8 mouse cellular contexts compared by ENCODE assay signal in the genomic region with DNA sequence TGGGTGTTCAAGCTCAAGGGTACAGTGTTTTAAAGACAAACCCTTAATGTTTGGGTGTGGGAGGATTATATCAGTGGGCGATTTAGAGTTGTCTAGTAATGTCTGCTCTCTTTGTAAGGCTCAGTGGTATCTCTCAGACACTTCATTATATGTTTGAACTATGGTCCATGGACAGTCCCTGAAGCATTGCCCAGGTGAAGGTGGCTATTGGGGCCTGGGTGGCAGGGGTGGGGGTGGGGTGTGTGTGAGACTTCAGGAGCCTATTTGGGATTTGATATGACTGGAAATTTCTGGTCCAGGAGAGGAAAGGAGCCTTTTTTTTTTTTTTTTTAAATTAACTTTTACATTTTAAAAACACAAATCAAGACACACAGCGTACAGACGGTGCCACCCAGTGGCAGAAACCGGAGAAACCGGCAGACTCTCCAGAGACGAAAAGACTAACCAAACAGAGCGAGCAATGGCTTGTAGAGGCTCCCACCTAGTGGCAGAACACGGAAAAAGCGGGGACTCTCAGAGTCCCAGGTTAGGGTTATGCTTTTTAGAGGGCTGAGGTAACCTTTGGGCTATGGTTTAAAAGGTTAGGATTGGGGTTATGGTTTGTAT. TPM values are rescaled to one million over a fixed set of nuclear protein-coding genes. Genes with fewer than 3 reads are reported as not detected.
A peak's percentile ranks its signal among the peaks of the same experiment; 100 is the strongest.
DNase-seq lines count a peak whose midpoint lies in the region; ATAC-seq and TF ChIP-seq lines count a peak whose summit lies in the region.

No protein-coding gene starts in this region.

- ATAC-seq in forebrain, embryonic 12.5 days (ENCODE audit: low FRiP score), result peak; percentile 91
- peak; percentile 85 for ATAC-seq in liver, postnatal 0 days
- peak; percentile 90 for ATAC-seq in neutrophil, adult 5-6 weeks (ENCODE audit: extremely low read depth, insufficient number of reproducible peaks, low FRiP score, poor library complexity, severe bottlenecking)

- intact Hi-C loops in heart, postnatal 14 days (cut with DNase I), result loop anchor here (2.0 to 10.0 kb wide), 4 partner anchors 44 to 244 kb away; no protein-coding TSS in a partner anchor

- no peaks in the 10 kb centered on the region for H3K36me3 ChIP-seq in forebrain, embryonic 12.5 days (replicated peaks)
- H3K36me3 ChIP-seq in liver, postnatal 0 days (replicated peaks; ENCODE audit: insufficient read depth, low read length), result no peaks in the 10 kb centered on the region

- H3K27ac ChIP-seq in forebrain, embryonic 12.5 days, result no peak overlapping the region
- H3K27ac ChIP-seq in liver, postnatal 0 days (ENCODE audit: low read depth), result no peak overlapping the region

- 4% methylated on average over 9 of the region's 9 CpGs for WGBS in forebrain, embryonic 12.5 days
- 3% methylated on average over 9 of the region's 9 CpGs for WGBS in large intestine, adult 2 months
- WGBS in liver, postnatal 0 days (ENCODE audit: insufficient replicate concordance), result 5% methylated on average over 9 of the region's 9 CpGs

- H3K9me3 ChIP-seq in forebrain, embryonic 12.5 days, result no peaks in the 10 kb centered on the region
- H3K9me3 ChIP-seq in liver, postnatal 0 days (ENCODE audit: low read length), result no peaks in the 10 kb centered on the region

- no peak overlapping the region for H3K4me2 ChIP-seq in forebrain, embryonic 12.5 days
- no peak overlapping the region for H3K4me2 ChIP-seq in liver, postnatal 0 days (ENCODE audit: low read depth, low read length)

- peak; percentile 98 for TF ChIP-seq CTCF in brain, embryonic 14.5 days (IDR thresholded peaks at IDR 0.05; ENCODE audit: borderline replicate concordance, extremely low read depth, insufficient read depth, insufficient read length)
- TF ChIP-seq CTCF in liver, postnatal 0 days (IDR thresholded peaks at IDR 0.05; ENCODE audit: low read depth), result peak; percentile 88

- no peak overlapping the region for H3K4me3 ChIP-seq in forebrain, embryonic 12.5 days (replicated peaks)
- H3K4me3 ChIP-seq in liver, postnatal 0 days (ENCODE audit: low read depth, low read length), result no peak overlapping the region

- no peaks in the 10 kb centered on the region for H3K4me1 ChIP-seq in forebrain, embryonic 12.5 days
- no peaks in the 10 kb centered on the region for H3K4me1 ChIP-seq in liver, postnatal 0 days (ENCODE audit: insufficient read depth)

- TF ChIP-seq POLR2A in brain, embryonic 14.5 days (IDR thresholded peaks at IDR 0.05; ENCODE audit: borderline replicate concordance, extremely low read depth, insufficient read depth, insufficient read length, poor library complexity, severe bottlenecking), result no peak

- H3K9ac ChIP-seq in forebrain, embryonic 12.5 days, result no peak overlapping the region
- H3K9ac ChIP-seq in liver, postnatal 0 days (replicated peaks), result no peak overlapping the region

- peak; percentile 93 for DNase-seq in CD4-positive, CD25-positive, alpha-beta regulatory T cell, adult 2 months (ENCODE audit: low read depth, low spot score)
- DNase-seq in brain, embryonic 14.5 days (ENCODE audit: low read depth), result peak; percentile 93
- peak; percentile 81 to 89 for DNase-seq in heart, postnatal 14 days
- peak; percentile 63 for DNase-seq in large intestine, adult 2 months (ENCODE audit: low read depth, low spot score)
- peak; percentile 78 for DNase-seq in liver, postnatal 0 days
- peak; percentile 50 for DNase-seq in testis, postnatal 14 days (ENCODE audit: low spot score)

- no peak for TF ChIP-seq EP300 in liver, postnatal 0 days (IDR thresholded peaks at IDR 0.05; ENCODE audit: low read depth)

- H3K27me3 ChIP-seq in forebrain, embryonic 12.5 days, result peaks cover 7% of the 10 kb centered on the region; the same call in 1 of the 2 replicates
- no peaks in the 10 kb centered on the region for H3K27me3 ChIP-seq in liver, postnatal 0 days (ENCODE audit: insufficient read depth, low read length)

RNA-seq across cellular contexts. Expression of a gene that starts 26.6 kb away (rescaled TPM):
- polyA plus RNA-seq in brain, embryonic 14.5 days (2012; rRNA removed), result not detected in 2 replicates
- polyA plus RNA-seq in forebrain, embryonic 12.5 days (2016; fragmentation: Nextera tagmentation; extraction: Ambion mirVana), result 0.09 TPM in 1 of 2 replicates, not detected in the other
- under 1 TPM; 0.14 to 0.24 TPM for total RNA-seq in heart, postnatal 14 days (2021)
- polyA plus RNA-seq in large intestine, adult 2 months (2012; rRNA removed), result 1.3 and 1.7 TPM in 2 replicates
- polyA plus RNA-seq in liver, postnatal 0 days (2015; fragmentation: Nextera tagmentation; extraction: Ambion mirVana), result 0.15 TPM in 2 replicates
- 0.35 TPM in 1 of 2 replicates, not detected in the other for total RNA-seq in neutrophil, adult 5-6 weeks (2017)

RNA-seq across cellular contexts. Expression of a gene that starts 58.7 kb away (rescaled TPM):
- polyA plus RNA-seq in brain, embryonic 14.5 days (2012; rRNA removed), result not detected in 2 replicates
- polyA plus RNA-seq in forebrain, embryonic 12.5 days (2016; fragmentation: Nextera tagmentation; extraction: Ambion mirVana), result not detected in 2 replicates
- not detected for total RNA-seq in heart, postnatal 14 days (2021)
- polyA plus RNA-seq in large intestine, adult 2 months (2012; rRNA removed), result not detected in 2 replicates
- not detected in 2 replicates for polyA plus RNA-seq in liver, postnatal 0 days (2015; fragmentation: Nextera tagmentation; extraction: Ambion mirVana)
- not detected in 2 replicates for total RNA-seq in neutrophil, adult 5-6 weeks (2017)
